20 mouse cellular contexts compared by ENCODE assay signal in the genomic region with DNA sequence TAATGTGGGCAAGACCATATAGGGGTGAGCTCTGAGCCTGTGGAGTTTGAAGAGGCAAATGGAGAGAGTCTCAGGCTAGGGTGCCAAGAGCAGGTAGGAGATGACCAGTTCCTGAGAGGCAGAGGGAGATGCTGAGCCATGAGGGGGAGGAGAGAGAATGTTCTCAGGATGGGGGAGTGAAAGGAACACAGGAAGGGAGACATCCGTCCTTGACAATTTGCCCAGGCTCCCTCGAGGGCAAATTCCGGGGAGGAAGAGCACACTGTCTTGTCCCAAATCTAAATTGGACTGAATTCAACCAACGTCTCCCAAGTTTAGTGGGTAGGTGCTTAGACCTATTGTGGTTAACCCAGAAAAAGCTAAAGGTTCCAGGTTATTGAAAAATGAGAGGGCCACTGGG.
DNase-seq lines count a peak whose midpoint lies in the region; ATAC-seq and TF ChIP-seq lines count a peak whose summit lies in the region.
"Had no signal": no experiment of that assay in that cellular context is flagged by ENCODE, and none has a peak within 500 bp of the region (broad histone marks: within the 10 kb centered on the region; RNA-seq: fewer than 3 reads in every experiment).

No protein-coding gene starts in this region.

- H3K27me3 ChIP-seq in forebrain, embryonic 10.5 days (ENCODE audit: poor library complexity, severe bottlenecking) = peaks cover 14% of the 10 kb centered on the region; the same call in 1 of the 2 replicates
- no peaks in the 10 kb centered on the region for H3K27me3 ChIP-seq in midbrain, postnatal 0 days (ENCODE audit: insufficient read depth, low read length)
- H3K27me3 ChIP-seq: embryonic facial prominence, embryonic 15.5 days; heart, embryonic 13.5 days; hindbrain, embryonic 12.5 days; intestine, embryonic 15.5 days; limb, embryonic 12.5 days; midbrain, embryonic 15.5 days; stomach, embryonic 15.5 days had no signal

- H3K27ac ChIP-seq in gastrocnemius, adult 2 months = no peak overlapping the region
- H3K27ac ChIP-seq in forebrain, embryonic 10.5 days = no peak overlapping the region
- no peak overlapping the region for H3K27ac ChIP-seq in midbrain, postnatal 0 days (ENCODE audit: low read depth, low read length)
- H3K27ac ChIP-seq: embryonic facial prominence, embryonic 15.5 days; forebrain, embryonic 12.5 days; heart, embryonic 13.5 days; hindbrain, embryonic 12.5 days; intestine, embryonic 15.5 days; limb, embryonic 12.5 days; midbrain, embryonic 15.5 days; stomach, embryonic 15.5 days had no signal

- no peak for TF ChIP-seq CTCF in gastrocnemius, adult 2 months (IDR thresholded peaks at IDR 0.05)
- no peak for TF ChIP-seq CTCF in midbrain, postnatal 0 days (IDR thresholded peaks at IDR 0.05)

- DNase-seq in gastrocnemius, adult 2 months = peak; percentile 21
- DNase-seq in gastrocnemius, postnatal 10 days = no peak
- peak; percentile 21 for DNase-seq in kidney, postnatal 10 days
- no peak for DNase-seq in kidney, adult 18-20 months
- DNase-seq in adrenal gland, postnatal 10 days = peak; percentile 8
- peak; percentile 47 for DNase-seq in lung, postnatal 25 days (ENCODE audit: low spot score)
- no peak for DNase-seq in forebrain, embryonic 10.5 days (ENCODE audit: extremely low spot score, low spot score)
- DNase-seq in midbrain, postnatal 0 days (ENCODE audit: low spot score) = no peak
- DNase-seq: cerebellum, adult 9-11 months; retina, postnatal 1 day; spleen, adult 18-20 months; thymus, postnatal 36 days had no signal

- H3K36me3 ChIP-seq in forebrain, embryonic 10.5 days (replicated peaks) = no peaks in the 10 kb centered on the region
- no peaks in the 10 kb centered on the region for H3K36me3 ChIP-seq in midbrain, postnatal 0 days (ENCODE audit: insufficient read depth, low read length)
- H3K36me3 ChIP-seq: embryonic facial prominence, embryonic 15.5 days; forebrain, embryonic 12.5 days; heart, embryonic 13.5 days; hindbrain, embryonic 12.5 days; intestine, embryonic 15.5 days; limb, embryonic 12.5 days; midbrain, embryonic 15.5 days; stomach, embryonic 15.5 days had no signal

- H3K4me1 ChIP-seq in forebrain, embryonic 10.5 days = peaks cover 26% of the 10 kb centered on the region
- H3K4me1 ChIP-seq in midbrain, postnatal 0 days (ENCODE audit: insufficient read depth, low read length) = no peaks in the 10 kb centered on the region

- no peak for ATAC-seq in midbrain, postnatal 0 days (ENCODE audit: low FRiP score)
- ATAC-seq: intestine, embryonic 15.5 days; midbrain, embryonic 15.5 days had no signal

- no peak overlapping the region for H3K4me3 ChIP-seq in gastrocnemius, adult 2 months
- no peak overlapping the region for H3K4me3 ChIP-seq in forebrain, embryonic 10.5 days
- no peak overlapping the region for H3K4me3 ChIP-seq in midbrain, postnatal 0 days (ENCODE audit: low read depth, low read length)
- H3K4me3 ChIP-seq: embryonic facial prominence, embryonic 15.5 days; forebrain, embryonic 12.5 days; heart, embryonic 13.5 days; hindbrain, embryonic 12.5 days; intestine, embryonic 15.5 days; limb, embryonic 12.5 days; midbrain, embryonic 15.5 days; stomach, embryonic 15.5 days had no signal

- intact Hi-C loops in gastrocnemius, adult 2 months (cut with DNase I) = no loop called here

- H3K4me2 ChIP-seq in midbrain, postnatal 0 days (ENCODE audit: low read depth, low read length, poor library complexity, severe bottlenecking) = no peak overlapping the region
- H3K4me2 ChIP-seq: embryonic facial prominence, embryonic 15.5 days; forebrain, embryonic 12.5 days; heart, embryonic 13.5 days; hindbrain, embryonic 12.5 days; intestine, embryonic 15.5 days; limb, embryonic 12.5 days; midbrain, embryonic 15.5 days; stomach, embryonic 15.5 days had no signal

- H3K9ac ChIP-seq in midbrain, postnatal 0 days (replicated peaks; ENCODE audit: low read length, poor library complexity, severe bottlenecking) = no peak overlapping the region
- H3K9ac ChIP-seq: embryonic facial prominence, embryonic 15.5 days; forebrain, embryonic 12.5 days; heart, embryonic 13.5 days; hindbrain, embryonic 12.5 days; intestine, embryonic 15.5 days; limb, embryonic 12.5 days; midbrain, embryonic 15.5 days; stomach, embryonic 15.5 days had no signal

- WGBS in forebrain, embryonic 10.5 days = 72% methylated on average over 4 of the region's 4 CpGs
- 81% methylated on average over 4 of the region's 4 CpGs for WGBS in midbrain, postnatal 0 days

- no peaks in the 10 kb centered on the region for H3K9me3 ChIP-seq in forebrain, embryonic 10.5 days
- no peaks in the 10 kb centered on the region for H3K9me3 ChIP-seq in midbrain, postnatal 0 days (ENCODE audit: low read length)
- H3K9me3 ChIP-seq: embryonic facial prominence, embryonic 15.5 days; forebrain, embryonic 12.5 days; heart, embryonic 13.5 days; hindbrain, embryonic 12.5 days; intestine, embryonic 15.5 days; limb, embryonic 12.5 days; midbrain, embryonic 15.5 days; stomach, embryonic 15.5 days had no signal

Comparison
In these comparisons a context has a peak if more than half of its experiments do, and no peak if none do; other contexts are left out.
1. DNase-seq: peak in gastrocnemius, adult 2 months (single experiment), kidney, postnatal 10 days (single experiment), adrenal gland, postnatal 10 days (single experiment) and lung, postnatal 25 days (single experiment); none in gastrocnemius, postnatal 10 days (single experiment), kidney, adult 18-20 months (single experiment), forebrain, embryonic 10.5 days (single experiment) and midbrain, postnatal 0 days (single experiment).